Mouse (Mus musculus): Measurements from ENCODE around the gene 2210017I01Rik.
A peak's percentile ranks its signal among the peaks of the same experiment; 100 is the strongest.

2210017I01Rik gene

DNA sequence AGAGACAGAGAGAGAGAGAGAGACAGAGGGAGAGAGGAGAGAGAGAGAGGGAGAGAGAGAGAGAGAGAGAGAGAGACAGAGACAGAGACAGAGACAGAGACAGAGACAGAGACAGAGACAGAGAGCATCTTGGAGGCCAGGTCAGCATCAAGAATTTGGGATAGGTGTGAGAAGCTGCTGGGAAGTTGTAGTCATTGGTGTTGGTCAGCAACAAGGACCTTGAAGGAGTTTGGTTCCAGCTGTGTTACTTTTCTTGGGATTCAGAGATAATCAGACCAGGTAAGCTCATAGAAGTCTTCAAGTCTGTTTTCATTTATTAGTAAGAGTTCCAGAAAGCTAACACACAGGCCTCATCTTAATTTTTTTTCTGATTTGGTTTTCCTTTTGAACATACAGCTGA, at the start of gene 2210017I01Rik:
TSS of gene 2210017I01Rik (minus strand) at position 101 of the 400 bp plus-strand sequence.
- no peak for DNase-seq (ENCODE audit: low read depth)

DNA sequence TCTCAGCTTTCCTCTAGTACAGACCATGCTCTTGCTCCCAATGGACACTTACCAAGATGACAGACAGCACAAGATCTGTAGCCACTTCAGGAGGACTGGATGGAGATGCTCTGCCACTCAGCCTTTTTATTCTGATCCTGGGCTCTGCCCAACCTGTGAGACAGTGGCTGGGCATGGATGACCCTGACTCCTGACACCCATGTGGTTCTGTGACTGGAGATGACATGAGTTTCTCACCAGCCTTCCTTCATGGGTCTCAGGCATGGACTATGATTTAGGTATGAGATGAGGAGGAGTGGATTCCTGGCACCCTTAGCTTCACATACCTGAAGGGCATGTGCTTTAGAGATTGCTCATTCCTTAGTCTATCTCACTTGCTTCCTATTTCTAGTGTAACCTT, 49.5 kb upstream of the 2210017I01Rik start, which contains the start of gene Lce1b:
TSS of gene Lce1b (minus strand) at position 101 of the 400 bp plus-strand sequence.
- DNase-seq (ENCODE audit: low read depth): no peak

GRCm38 (mm10) chr3:92648207-92648606, 40.9 kb upstream of the 2210017I01Rik start, which contains the start of gene Lce1a1:
Lce1a1 (minus strand) TSS chr3:92648307.
- no peak for DNase-seq (ENCODE audit: low read depth)

DNA sequence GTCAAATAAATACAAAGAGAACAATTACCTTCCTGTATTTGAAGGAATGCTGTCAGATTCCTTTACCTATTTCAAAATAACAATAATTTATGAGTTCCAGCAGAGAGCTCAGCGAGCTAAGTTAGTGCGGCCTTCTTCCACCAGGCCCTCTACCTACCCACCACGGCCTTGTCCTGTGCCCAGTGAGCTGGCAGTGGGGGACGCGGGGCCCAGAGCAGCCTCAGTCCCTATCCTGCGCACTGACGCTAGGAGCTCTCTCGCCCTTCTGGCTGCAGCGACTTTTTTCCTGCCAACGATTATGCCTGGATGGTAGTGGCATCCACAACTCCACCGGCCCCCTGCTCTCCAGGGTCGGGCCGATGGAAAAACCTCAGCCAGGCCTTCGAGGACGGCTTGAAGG, 32.6 kb upstream of the 2210017I01Rik start:
- DNase-seq (ENCODE audit: low read depth): no peak

DNA sequence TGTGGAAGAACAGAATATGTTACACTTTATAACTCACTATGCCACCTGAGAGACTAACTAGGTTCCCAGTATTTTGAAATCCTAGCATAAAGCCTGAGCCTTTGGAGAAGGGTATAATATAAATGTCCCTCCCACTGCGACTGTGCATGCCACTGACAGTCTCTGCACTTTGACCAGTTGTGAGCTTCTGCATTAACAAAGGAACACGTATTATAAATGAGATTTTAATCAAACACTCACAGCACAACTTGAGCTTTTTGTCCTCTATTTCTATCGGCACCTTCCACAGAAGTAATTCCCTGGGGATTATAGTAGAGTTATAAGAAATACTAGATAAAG, 31.3 kb upstream of the 2210017I01Rik start:
- no peak for DNase-seq (ENCODE audit: low read depth)

GRCm38 (mm10) chr3:92637745-92638652, 30.7 kb upstream of the 2210017I01Rik start:
- DNase-seq (ENCODE audit: low read depth): no peak

DNA sequence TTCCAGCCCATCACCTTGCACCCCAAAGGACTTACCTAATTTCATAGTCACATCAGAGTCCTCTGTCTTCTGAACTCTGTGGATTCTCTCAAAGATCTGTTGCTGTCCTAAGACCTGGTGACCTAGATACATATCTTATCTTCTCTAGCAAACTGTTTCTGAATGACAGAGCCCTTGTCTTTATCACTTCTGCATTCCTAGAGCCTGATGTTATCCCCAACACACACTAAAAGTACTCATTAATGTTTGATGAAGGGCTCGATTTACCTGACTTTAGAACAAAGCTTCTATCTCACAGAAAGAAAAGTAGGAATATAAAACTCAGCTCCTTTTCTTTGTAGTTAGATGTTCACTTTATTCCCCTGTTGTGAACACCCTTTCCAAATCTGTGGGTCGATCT, 14.3 kb upstream of the 2210017I01Rik start, which contains the start of gene Lce6a:
TSS of gene Lce6a (minus strand) at position 101 of the 400 bp plus-strand sequence.
- no peak for DNase-seq (ENCODE audit: low read depth)

- DNase-seq (ENCODE audit: low read depth): no peak
These were observed 2.5 kb upstream of the 2210017I01Rik start for GRCm38 (mm10) chr3:92609804-92610203.

GRCm38 (mm10) chr3:92602169-92602568, 5.1 kb downstream of the 2210017I01Rik start:
- DNase-seq (ENCODE audit: low read depth): peak; percentile 13

DNA sequence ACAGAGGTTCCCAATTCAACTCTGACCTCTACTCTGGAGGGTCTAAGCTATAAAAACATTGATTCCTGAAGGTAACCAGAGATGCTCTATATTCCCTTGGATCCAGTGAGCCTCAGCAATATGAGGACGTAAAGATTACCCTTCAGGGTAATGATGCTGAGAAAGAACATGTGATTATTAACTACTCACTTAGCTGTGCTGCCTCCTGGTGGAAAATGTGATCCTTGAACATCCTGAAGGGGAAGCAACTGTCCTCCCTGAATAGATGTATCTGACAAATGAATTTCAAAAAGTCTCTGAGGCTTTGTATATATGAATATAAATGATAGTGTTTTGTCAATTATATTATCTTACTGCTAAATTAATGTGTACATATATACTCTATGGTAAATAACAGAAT, 6.8 kb downstream of the 2210017I01Rik start:
- no peak for DNase-seq (ENCODE audit: low read depth)

- no peak for DNase-seq (ENCODE audit: low read depth)
These were observed 7.3 kb downstream of the 2210017I01Rik start for GRCm38 (mm10) chr3:92599973-92600372.

- no peak for DNase-seq (ENCODE audit: low read depth)
These were observed 8.9 kb downstream of the 2210017I01Rik start for GRCm38 (mm10) chr3:92598429-92598828.

- no peak for DNase-seq (ENCODE audit: low read depth)
These were observed 18.4 kb downstream of the 2210017I01Rik start, which contains the start of gene Smcp for GRCm38 (mm10) chr3:92588858-92589257. Smcp (minus strand) TSS chr3:92588997.

GRCm38 (mm10) chr3:92587190-92587589, 20.1 kb downstream of the 2210017I01Rik start:
- no peak for DNase-seq (ENCODE audit: low read depth)

GRCm38 (mm10) chr3:92585055-92585454, 22.2 kb downstream of the 2210017I01Rik start:
- DNase-seq (ENCODE audit: low read depth): no peak

GRCm38 (mm10) chr3:92583164-92583826, 24.0 kb downstream of the 2210017I01Rik start:
- DNase-seq (ENCODE audit: low read depth): no peak

DNA sequence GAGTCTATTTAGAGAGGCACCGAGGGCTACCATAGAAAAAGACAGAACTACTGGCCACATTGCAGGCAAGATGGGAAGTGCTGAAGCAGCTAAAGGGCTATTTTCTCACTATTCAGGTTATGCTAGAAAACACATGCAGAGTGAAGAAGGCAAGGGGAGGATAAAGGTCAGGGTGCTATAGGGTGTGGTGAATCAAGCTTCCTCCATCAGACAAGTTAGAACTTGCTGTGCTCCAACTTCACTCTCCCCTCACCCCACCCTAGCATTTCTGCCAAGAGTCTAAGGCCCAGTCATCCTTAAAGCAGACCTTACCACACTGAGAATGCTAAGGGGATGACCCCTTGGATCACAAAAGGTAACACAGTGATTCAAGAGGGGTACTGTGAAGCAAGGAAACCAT, 27.8 kb downstream of the 2210017I01Rik start:
- no peak for DNase-seq (ENCODE audit: low read depth)

- DNase-seq (ENCODE audit: low read depth): no peak
These were observed 28.5 kb downstream of the 2210017I01Rik start for GRCm38 (mm10) chr3:92578652-92579413.

GRCm38 (mm10) chr3:92573449-92574041, 33.7 kb downstream of the 2210017I01Rik start, which contains the start of gene Ivl:
Ivl (minus strand) TSS chr3:92573735.
- DNase-seq (ENCODE audit: low read depth): no peak

DNA sequence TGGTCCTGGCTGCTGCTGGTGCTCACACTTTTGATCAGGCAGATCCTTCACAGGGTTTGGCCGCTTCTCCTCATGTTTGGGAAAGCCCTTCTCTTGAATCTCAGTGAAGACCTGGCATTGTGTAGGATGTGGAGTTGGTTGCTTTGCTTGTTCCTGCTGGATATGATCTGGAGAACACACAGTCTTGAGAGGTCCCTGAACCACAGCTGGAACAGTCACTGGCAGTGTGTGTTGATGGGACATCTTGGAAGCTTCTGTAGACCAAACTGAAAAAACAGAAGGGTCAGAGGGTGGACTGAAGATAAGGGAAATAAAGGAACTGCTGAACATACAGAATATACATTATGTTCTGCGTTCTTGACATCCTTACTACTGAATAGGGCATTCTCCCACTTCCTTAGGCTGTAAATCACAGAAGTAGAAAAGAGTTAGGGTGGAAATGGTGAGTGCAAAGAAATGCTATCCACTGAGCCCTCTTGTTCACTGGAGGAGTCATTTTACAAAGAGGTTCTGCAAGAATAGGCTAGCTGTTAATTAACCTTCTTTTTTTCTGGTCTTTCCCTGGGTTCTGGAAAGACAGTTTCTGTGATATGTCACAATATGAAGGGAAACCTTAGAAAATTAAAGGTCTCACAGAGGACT, 34.7 kb downstream of the 2210017I01Rik start:
- DNase-seq (ENCODE audit: low read depth): no peak

- no peak for DNase-seq (ENCODE audit: low read depth)
These were observed 38.5 kb downstream of the 2210017I01Rik start for GRCm38 (mm10) chr3:92568752-92569151.
